Mouse (Mus musculus): ENCODE measurements around the gene Tmem201. TPM values are rescaled to one million over a fixed set of nuclear protein-coding genes. Genes with fewer than 3 reads are reported as not detected.

Gene Tmem201
- polyA plus RNA-seq, 1 experiment, result 34.2 TPM

DNA sequence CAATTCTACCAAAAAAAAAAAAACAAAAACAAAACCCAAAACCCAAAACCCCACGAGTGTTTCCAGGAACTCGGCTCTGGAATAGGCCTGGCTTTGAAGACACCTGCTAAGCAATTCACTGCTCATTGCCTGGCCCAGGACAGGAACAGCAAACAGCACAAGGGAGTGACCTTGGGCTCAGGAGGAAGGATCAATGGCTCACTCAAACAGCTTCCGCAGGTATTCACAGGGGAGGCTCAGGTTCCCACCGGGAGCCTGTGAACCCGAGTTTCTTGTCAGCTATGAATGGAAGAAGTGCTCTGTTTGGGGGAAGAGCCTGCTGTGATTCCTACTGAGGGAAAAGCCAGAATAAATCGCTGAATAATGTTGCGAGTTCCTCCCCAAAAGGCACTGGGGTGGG is 54.0 kb downstream of the Tmem201 start:
- H3K27me3 ChIP-seq (replicated peaks; ENCODE audit: control insufficient read depth, insufficient read depth, low read length), result no peaks in the 10 kb centered on the region
- no peak overlapping the region for H3K27ac ChIP-seq (ENCODE audit: insufficient read depth, low read depth, low read length)
- H3K36me3 ChIP-seq (ENCODE audit: control insufficient read depth, insufficient read depth, low read length), result no peaks in the 10 kb centered on the region
- TF ChIP-seq CTCF (conservative IDR thresholded peaks at IDR 0.05; ENCODE audit: insufficient read depth, insufficient read length, low read depth, low read length), result no peak
- no peak for TF ChIP-seq POLR2A (IDR thresholded peaks at IDR 0.05; ENCODE audit: low read depth, low read length)
- H3K4me3 ChIP-seq (ENCODE audit: insufficient read depth, low read depth, low read length), result no peak overlapping the region
- no peak for DNase-seq
- H3K4me1 ChIP-seq (ENCODE audit: control insufficient read depth, insufficient read depth, low read length), result no peaks in the 10 kb centered on the region
- WGBS, result 42% methylated on average over 7 of the region's 7 CpGs

DNA sequence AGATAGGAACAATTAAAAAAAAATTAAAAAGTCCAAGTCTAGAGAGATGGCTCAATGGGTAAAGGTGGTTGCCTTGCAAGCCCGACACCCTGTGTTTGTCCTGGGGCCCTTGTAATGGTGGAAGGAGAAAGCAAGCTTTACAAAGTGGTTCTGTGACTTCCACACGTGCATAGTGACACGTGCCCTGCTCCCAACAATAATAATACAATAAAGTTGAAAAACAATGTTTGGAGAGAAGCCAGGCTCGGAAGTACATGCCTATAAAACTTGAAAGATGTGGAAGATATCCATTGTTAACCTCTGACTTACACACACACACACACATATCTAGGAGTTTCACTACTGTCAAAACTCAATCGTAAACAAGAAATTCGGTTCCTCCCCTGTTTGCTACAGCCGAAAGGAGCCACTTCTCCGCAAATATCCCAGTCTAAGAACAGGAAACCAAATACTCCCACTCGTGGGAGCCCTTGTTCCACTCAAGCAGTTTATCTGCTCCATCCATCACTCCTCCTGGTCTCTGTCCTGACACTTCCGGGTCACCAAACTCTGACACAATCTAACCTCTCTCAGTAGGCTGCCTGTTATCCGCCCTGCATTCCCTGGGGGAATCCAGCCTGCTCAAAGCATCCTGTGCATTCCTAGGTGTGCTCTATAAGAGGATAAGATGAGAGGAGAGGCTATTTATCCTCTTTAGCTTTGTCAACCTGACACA is 58.6 kb downstream of the Tmem201 start:
- no peak for TF ChIP-seq POLR2A (IDR thresholded peaks at IDR 0.05; ENCODE audit: low read depth, low read length)
- no peak for TF ChIP-seq CTCF (conservative IDR thresholded peaks at IDR 0.05; ENCODE audit: insufficient read depth, insufficient read length, low read depth, low read length)
- Histone ChIP-seq H3K4me3 (ENCODE audit: insufficient read depth, low read depth, low read length) (no peak overlapping the region), H3K27ac (ENCODE audit: insufficient read depth, low read depth, low read length) (no peak overlapping the region), H3K4me1 (ENCODE audit: control insufficient read depth, insufficient read depth, low read length) (no peaks in the 10 kb centered on the region), H3K27me3 (replicated peaks; ENCODE audit: control insufficient read depth, insufficient read depth, low read length) (no peaks in the 10 kb centered on the region), H3K36me3 (ENCODE audit: control insufficient read depth, insufficient read depth, low read length) (no peaks in the 10 kb centered on the region)
- WGBS, result 40% methylated on average over 11 of the region's 11 CpGs
- DNase-seq, result peak; percentile 56

DNA sequence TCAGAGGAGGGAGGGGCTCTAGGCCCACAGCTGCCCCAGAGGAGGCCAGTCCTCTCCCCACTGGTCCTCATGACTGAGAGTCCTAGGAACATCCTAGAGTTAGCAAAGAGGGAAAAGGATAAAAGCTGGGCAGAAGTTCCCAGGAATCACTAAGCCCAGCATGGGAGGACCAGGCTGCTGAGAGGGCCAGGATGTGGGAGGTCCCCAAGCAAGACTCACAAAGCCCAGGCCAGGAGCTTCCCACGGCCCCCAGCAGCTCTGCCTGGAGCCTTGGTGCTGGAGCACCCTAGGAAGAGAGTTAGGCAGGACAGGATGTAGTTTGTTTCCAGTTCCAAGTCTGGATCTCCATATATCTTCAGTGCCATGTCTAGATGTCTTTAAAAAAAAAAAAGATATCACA is 59.8 kb downstream of the Tmem201 start:
- Histone ChIP-seq H3K36me3 (ENCODE audit: control insufficient read depth, insufficient read depth, low read length) (no peaks in the 10 kb centered on the region), H3K27me3 (replicated peaks; ENCODE audit: control insufficient read depth, insufficient read depth, low read length) (no peaks in the 10 kb centered on the region), H3K27ac (ENCODE audit: insufficient read depth, low read depth, low read length) (no peak overlapping the region), H3K4me3 (ENCODE audit: insufficient read depth, low read depth, low read length) (no peak overlapping the region), H3K4me1 (ENCODE audit: control insufficient read depth, insufficient read depth, low read length) (no peaks in the 10 kb centered on the region)
- WGBS, result 73% methylated on average over 1 of the region's 1 CpGs
- TF ChIP-seq CTCF (conservative IDR thresholded peaks at IDR 0.05; ENCODE audit: insufficient read depth, insufficient read length, low read depth, low read length), result no peak
- no peak for TF ChIP-seq POLR2A (IDR thresholded peaks at IDR 0.05; ENCODE audit: low read depth, low read length)
- DNase-seq, result no peak

DNA sequence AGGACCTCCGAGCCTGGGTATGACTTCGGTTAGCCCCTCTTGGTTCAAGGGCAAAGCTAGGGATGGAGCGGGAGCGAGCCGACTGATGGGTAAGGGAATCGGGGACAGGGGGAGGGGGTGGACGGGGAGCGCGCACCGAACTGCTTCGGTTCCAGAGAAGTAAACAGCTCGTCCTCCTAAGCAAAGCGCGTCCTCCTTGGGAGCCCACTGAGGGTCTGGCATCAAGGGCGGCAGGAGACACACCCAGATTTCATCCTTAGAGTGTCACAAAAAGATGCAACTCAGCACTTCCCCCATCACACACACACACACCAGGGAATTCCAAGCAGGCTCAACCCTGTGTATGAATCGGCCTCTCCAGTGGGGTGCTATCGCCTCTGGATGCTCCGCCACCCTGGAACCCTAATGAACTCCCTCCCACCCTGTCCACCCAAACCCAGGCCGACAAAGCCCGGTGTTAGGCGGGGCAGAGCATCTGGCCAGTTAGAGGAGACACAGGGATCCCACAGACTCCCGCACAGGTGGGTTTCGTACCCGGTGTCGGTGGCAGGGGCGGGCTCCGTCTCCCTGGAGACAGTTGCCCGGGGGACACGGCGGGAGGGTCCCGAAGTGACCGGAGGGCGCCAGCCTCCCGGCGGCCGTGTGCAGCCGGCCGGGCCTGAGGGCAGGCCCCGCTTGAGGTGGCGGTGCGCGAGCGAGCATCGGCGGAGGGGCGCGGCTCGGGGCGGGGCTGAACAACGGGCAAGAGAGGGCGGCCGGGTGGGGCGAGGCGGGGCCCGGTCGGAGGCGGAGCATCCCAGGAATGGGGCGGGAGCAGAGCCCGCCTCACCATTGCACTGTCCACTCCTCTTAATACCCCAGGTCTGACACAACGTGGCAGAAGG is 62.2 kb downstream of the Tmem201 start:
- 4% methylated on average over 60 of the region's 60 CpGs for WGBS
- Histone ChIP-seq H3K36me3 (ENCODE audit: control insufficient read depth, insufficient read depth, low read length) (no peaks in the 10 kb centered on the region), H3K27ac (ENCODE audit: insufficient read depth, low read depth, low read length) (no peak overlapping the region), H3K4me1 (ENCODE audit: control insufficient read depth, insufficient read depth, low read length) (no peaks in the 10 kb centered on the region), H3K27me3 (replicated peaks; ENCODE audit: control insufficient read depth, insufficient read depth, low read length) (no peaks in the 10 kb centered on the region), H3K4me3 (ENCODE audit: insufficient read depth, low read depth, low read length) (peak overlapping the region; percentile 44)
- peak; percentile 73 for DNase-seq
- no peak for TF ChIP-seq POLR2A (IDR thresholded peaks at IDR 0.05; ENCODE audit: low read depth, low read length)
- TF ChIP-seq CTCF (conservative IDR thresholded peaks at IDR 0.05; ENCODE audit: insufficient read depth, insufficient read length, low read depth, low read length), result no peak

DNA sequence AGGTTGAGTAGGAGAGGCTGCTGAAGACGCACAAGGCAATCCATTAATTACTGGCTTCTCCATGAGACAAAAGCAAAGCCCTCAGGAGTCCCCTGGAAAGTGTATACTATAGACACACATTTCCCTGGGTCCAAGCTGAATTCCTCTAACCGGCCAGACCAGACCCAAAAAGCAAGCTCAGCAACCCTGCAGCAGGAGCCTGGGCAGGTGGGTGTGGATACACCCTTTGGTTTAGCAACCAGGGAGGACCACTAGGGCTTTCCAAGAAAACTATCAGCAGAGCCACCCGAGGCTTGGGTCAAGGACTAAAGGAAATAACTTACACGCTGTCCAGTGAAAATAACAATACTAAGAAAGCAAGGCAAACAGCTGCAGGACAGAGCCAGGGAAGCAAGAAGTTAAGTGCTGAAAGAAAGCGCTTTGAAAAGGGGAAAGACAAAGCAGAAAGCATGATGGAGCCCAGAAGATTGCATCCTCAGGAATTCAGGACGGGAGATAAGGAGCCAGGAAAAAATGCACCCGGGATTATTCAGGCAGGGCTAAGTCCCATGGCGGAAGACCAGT is 62.9 kb downstream of the Tmem201 start:
- Histone ChIP-seq H3K4me1 (ENCODE audit: control insufficient read depth, insufficient read depth, low read length) (no peaks in the 10 kb centered on the region), H3K27ac (ENCODE audit: insufficient read depth, low read depth, low read length) (no peak overlapping the region), H3K36me3 (ENCODE audit: control insufficient read depth, insufficient read depth, low read length) (no peaks in the 10 kb centered on the region), H3K4me3 (ENCODE audit: insufficient read depth, low read depth, low read length) (peak overlapping the region; percentile 44; the same call in 1 of the 2 replicates), H3K27me3 (replicated peaks; ENCODE audit: control insufficient read depth, insufficient read depth, low read length) (no peaks in the 10 kb centered on the region)
- 30% methylated on average over 8 of the region's 8 CpGs for WGBS
- DNase-seq, result no peak
- TF ChIP-seq CTCF (conservative IDR thresholded peaks at IDR 0.05; ENCODE audit: insufficient read depth, insufficient read length, low read depth, low read length) (no peak), POLR2A (IDR thresholded peaks at IDR 0.05; ENCODE audit: low read depth, low read length) (no peak)

DNA sequence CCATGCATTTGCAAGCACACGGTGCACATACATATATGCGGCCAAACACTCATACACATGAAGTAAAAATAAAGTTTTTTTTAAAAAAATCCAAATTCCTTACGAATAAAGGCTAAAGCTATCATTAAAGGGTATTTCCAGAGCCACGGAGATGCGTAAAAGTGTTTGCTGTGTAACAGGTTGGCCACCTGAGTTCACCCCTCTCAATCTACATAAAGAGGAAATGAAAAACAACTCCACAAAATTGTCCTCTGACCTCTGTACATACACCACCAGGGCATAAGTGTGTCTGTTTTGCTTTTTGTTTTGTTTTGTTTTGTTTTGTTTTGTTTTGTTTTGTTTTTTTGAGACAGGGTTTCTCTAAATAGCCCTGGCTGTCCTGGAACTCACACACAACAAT is 65.1 kb downstream of the Tmem201 start:
- TF ChIP-seq CTCF (conservative IDR thresholded peaks at IDR 0.05; ENCODE audit: insufficient read depth, insufficient read length, low read depth, low read length), result no peak
- no peak for TF ChIP-seq POLR2A (IDR thresholded peaks at IDR 0.05; ENCODE audit: low read depth, low read length)
- 93% methylated on average over 5 of the region's 5 CpGs for WGBS
- Histone ChIP-seq H3K36me3 (ENCODE audit: control insufficient read depth, insufficient read depth, low read length) (no peaks in the 10 kb centered on the region), H3K4me1 (ENCODE audit: control insufficient read depth, insufficient read depth, low read length) (no peaks in the 10 kb centered on the region), H3K27me3 (replicated peaks; ENCODE audit: control insufficient read depth, insufficient read depth, low read length) (no peaks in the 10 kb centered on the region), H3K27ac (ENCODE audit: insufficient read depth, low read depth, low read length) (no peak overlapping the region), H3K4me3 (ENCODE audit: insufficient read depth, low read depth, low read length) (no peak overlapping the region)
- DNase-seq, result no peak

DNA sequence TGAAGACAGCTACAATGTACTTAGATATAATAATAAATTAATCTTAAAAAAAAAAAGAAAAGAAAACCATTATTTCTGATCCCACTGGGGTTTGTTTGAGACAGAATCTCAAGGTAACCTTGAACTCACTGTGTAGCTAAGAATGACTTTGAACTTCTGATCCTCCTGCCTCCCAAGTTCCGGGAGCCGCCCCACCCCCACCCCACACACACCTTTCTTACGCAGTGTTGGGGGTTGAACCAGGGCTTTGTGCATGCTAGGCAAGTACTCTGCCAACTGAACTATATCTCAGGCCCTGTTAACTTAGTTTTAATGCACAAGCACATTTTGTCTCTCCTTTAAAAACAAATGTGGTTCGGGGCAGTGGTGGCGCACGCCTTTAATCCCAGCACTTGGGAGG is 66.7 kb downstream of the Tmem201 start:
- TF ChIP-seq POLR2A (IDR thresholded peaks at IDR 0.05; ENCODE audit: low read depth, low read length), result no peak
- no peak for TF ChIP-seq CTCF (conservative IDR thresholded peaks at IDR 0.05; ENCODE audit: insufficient read depth, insufficient read length, low read depth, low read length)
- Histone ChIP-seq H3K4me1 (ENCODE audit: control insufficient read depth, insufficient read depth, low read length) (no peaks in the 10 kb centered on the region), H3K4me3 (ENCODE audit: insufficient read depth, low read depth, low read length) (no peak overlapping the region), H3K27ac (ENCODE audit: insufficient read depth, low read depth, low read length) (no peak overlapping the region), H3K27me3 (replicated peaks; ENCODE audit: control insufficient read depth, insufficient read depth, low read length) (no peaks in the 10 kb centered on the region), H3K36me3 (ENCODE audit: control insufficient read depth, insufficient read depth, low read length) (no peaks in the 10 kb centered on the region)
- no peak for DNase-seq
- WGBS, result 94% methylated on average over 6 of the region's 6 CpGs

All from kidney, adult 2 months (tissue).